ENCODE assay signal across 29 mouse cellular contexts in the genomic region with DNA sequence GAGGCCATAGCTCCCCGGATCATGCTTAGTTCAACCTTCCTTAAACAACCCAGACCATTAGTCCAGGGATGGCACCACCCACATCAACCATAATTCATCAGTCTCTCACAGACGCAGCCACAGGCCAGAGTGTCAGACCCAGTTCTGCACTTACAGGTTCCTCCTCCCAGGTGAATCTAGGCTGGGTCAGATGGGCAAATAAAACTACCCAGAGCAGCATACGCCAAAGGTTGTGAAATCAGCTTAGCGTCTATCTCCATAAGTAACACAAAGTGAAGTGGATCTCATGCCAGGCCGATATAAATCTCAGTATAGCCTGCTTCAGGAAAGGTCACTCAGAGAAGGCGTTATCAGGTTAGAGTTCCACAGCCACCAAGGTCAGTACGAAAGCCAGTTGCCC.
"Had no signal": no experiment of that assay in that cellular context is flagged by ENCODE, and none has a peak within 500 bp of the region (broad histone marks: within the 10 kb centered on the region; RNA-seq: fewer than 3 reads in every experiment).

No protein-coding gene starts in this region.

- H3K9me3 ChIP-seq: heart, embryonic 12.5 days; heart, embryonic 13.5 days; heart, embryonic 15.5 days; hindbrain, embryonic 10.5 days; hindbrain, embryonic 12.5 days; hindbrain, embryonic 13.5 days; hindbrain, embryonic 15.5 days; intestine, embryonic 15.5 days; kidney, embryonic 15.5 days had no signal

- H3K27ac ChIP-seq: heart, embryonic 13.5 days; heart, embryonic 15.5 days; hindbrain, embryonic 10.5 days; hindbrain, embryonic 12.5 days; hindbrain, embryonic 13.5 days; hindbrain, embryonic 14.5 days; hindbrain, embryonic 15.5 days; hindbrain, postnatal 0 days; intestine, embryonic 15.5 days; kidney, embryonic 15.5 days; kidney, postnatal 0 days; layer of hippocampus, adult 2 months; left cerebral cortex, adult 2 months had no signal

- H3K4me1 ChIP-seq: heart, embryonic 12.5 days; heart, embryonic 15.5 days; hindbrain, embryonic 10.5 days; hindbrain, embryonic 12.5 days; hindbrain, embryonic 13.5 days; hindbrain, embryonic 15.5 days; intestine, embryonic 15.5 days; kidney, embryonic 15.5 days had no signal

- DNase-seq: heart, postnatal 10 days; heart, postnatal 14 days; heart, postnatal 4 days; kidney, adult 11 months; kidney, adult 18-20 months; kidney, adult 2 months; kidney, adult 8-10 months; kidney, adult 9 months; kidney, postnatal 10 days; kidney, postnatal 14 days; kidney, postnatal 25 days; kidney, postnatal 36 days; kidney, postnatal 4 days; layer of hippocampus, adult 9-11 months; layer of hippocampus, postnatal 36 days had no signal

- H3K4me3 ChIP-seq: heart, embryonic 12.5 days; heart, embryonic 13.5 days; heart, embryonic 15.5 days; hindbrain, embryonic 10.5 days; hindbrain, embryonic 12.5 days; hindbrain, embryonic 13.5 days; hindbrain, embryonic 15.5 days; intestine, embryonic 15.5 days; kidney, embryonic 15.5 days; layer of hippocampus, adult 2 months; left cerebral cortex, adult 2 months had no signal

- H3K27me3 ChIP-seq: heart, embryonic 12.5 days; heart, embryonic 13.5 days; heart, embryonic 15.5 days; hindbrain, embryonic 12.5 days; hindbrain, embryonic 13.5 days; hindbrain, embryonic 15.5 days; intestine, embryonic 15.5 days; kidney, embryonic 15.5 days had no signal

- H3K36me3 ChIP-seq: heart, embryonic 12.5 days; heart, embryonic 13.5 days; heart, embryonic 15.5 days; hindbrain, embryonic 10.5 days; hindbrain, embryonic 12.5 days; hindbrain, embryonic 13.5 days; hindbrain, embryonic 15.5 days; intestine, embryonic 15.5 days; kidney, embryonic 15.5 days had no signal

- H3K9ac ChIP-seq: heart, embryonic 12.5 days; heart, embryonic 13.5 days; heart, embryonic 15.5 days; hindbrain, embryonic 12.5 days; hindbrain, embryonic 13.5 days; hindbrain, embryonic 14.5 days; hindbrain, embryonic 15.5 days; intestine, embryonic 15.5 days; kidney, embryonic 15.5 days had no signal
